Mouse (Mus musculus) testis, adult 2 months (tissue): ENCODE measurements at regions not wholly inside any gene's neighbourhood (a gene's known extent, or its start where the extent isn't known, plus 50 kb on each side); places are given as distances from the start of the nearest gene placed in this dataset.

ENCODE experiments used
- H3K27ac ChIP-seq: fragments of 200-500 bp; 2 replicates; pipeline ENCODE4 v1.5.1; 2012; ENCODE audit warnings: low read depth, low read length; ENCODE audit not compliant: control insufficient read depth, insufficient read depth
- H3K27me3 ChIP-seq: fragments of 200-500 bp; 2 replicates; pipeline ENCODE4 v1.6.1; 2012; ENCODE audit warnings: mild to moderate bottlenecking, low read length, moderate library complexity; ENCODE audit not compliant: control insufficient read depth, insufficient read depth
- H3K36me3 ChIP-seq: fragments of 200-500 bp; 2 replicates; pipeline ENCODE4 v1.6.1; 2012; ENCODE audit warnings: mild to moderate bottlenecking, low read length; ENCODE audit not compliant: control insufficient read depth, insufficient read depth
- H3K4me1 ChIP-seq: fragments of 200-500 bp; 2 replicates; pipeline ENCODE4 v1.6.1; 2012; ENCODE audit warnings: low read length; ENCODE audit not compliant: control insufficient read depth, insufficient read depth
- H3K4me3 ChIP-seq: fragments of 200-500 bp; 2 replicates; pipeline ENCODE4 v1.5.1; 2012; ENCODE audit warnings: low read depth, mild to moderate bottlenecking, low read length, moderate library complexity, mixed read lengths; ENCODE audit not compliant: control insufficient read depth
- CTCF ChIP-seq: fragments of 200-500 bp; IDR thresholded peaks from 2 replicates; pipeline ENCODE4 v1.5.1; 2012; ENCODE audit warnings: low read depth, mild to moderate bottlenecking, inconsistent platforms, low read length, moderate library complexity; ENCODE audit not compliant: control insufficient read depth, insufficient read depth, insufficient replicate concordance
- POLR2A ChIP-seq: fragments of 200-500 bp; IDR thresholded peaks from 2 replicates; pipeline ENCODE4 v1.6.1; 2012; ENCODE audit warnings: low read depth, mild to moderate bottlenecking, inconsistent platforms, low read length, moderate library complexity; ENCODE audit not compliant: control insufficient read depth

DNA sequence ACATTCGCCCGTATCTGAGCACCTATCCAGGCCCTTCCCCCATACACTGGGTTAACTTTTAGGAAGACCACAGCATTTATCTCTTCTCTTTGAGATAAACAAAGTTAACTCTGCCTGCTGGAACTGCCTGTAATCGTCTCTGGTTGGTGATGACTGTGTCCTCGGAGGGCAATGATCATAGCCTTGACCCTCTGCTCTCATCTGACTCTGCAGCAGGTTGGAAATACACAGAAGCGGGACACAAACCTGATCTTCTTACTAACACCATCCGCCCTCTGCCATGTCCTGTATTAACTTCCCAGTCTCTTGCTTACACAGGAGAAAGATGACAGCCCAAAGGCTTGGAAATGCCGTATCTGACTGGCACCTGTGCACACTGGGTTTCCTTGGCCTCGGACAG lies 603.7 kb downstream of the Gm826 start:
- H3K36me3 ChIP-seq = no peaks in the 10 kb centered on the region
- H3K4me1 ChIP-seq = no peaks in the 10 kb centered on the region
- H3K27ac ChIP-seq = no peak overlapping the region
- no peak overlapping the region for H3K4me3 ChIP-seq
- TF ChIP-seq CTCF (no peak), POLR2A (no peak)
- no peaks in the 10 kb centered on the region for H3K27me3 ChIP-seq

- Histone ChIP-seq H3K27ac (no peak overlapping the region), H3K4me1 (no peaks in the 10 kb centered on the region), H3K36me3 (no peaks in the 10 kb centered on the region), H3K4me3 (no peak overlapping the region), H3K27me3 (no peaks in the 10 kb centered on the region)
- no peak for TF ChIP-seq CTCF
- TF ChIP-seq POLR2A = no peak
Measured at GRCm38 (mm10) chr2:159731305-159731704, 602.7 kb downstream of the Gm826 start.

DNA sequence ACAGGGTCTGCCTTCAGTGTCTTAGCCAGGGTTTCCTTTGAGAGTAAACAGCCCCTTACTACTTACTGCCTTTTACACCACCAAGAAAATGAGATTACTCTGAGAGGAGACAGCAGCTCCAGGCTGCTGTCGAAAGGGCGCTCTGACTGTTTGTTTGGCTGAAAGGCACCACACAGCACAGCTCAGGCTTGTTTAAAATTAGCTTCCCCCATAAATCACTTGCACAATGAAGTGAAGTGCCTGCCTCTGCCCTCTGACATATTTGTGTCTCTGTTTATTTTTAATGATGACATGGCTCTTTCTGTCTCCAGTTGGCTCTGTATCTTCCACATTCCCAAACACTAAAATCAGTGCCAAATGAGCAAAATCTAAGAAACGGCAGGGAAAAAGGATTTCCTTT lies 601.5 kb downstream of the Gm826 start:
- TF ChIP-seq POLR2A = no peak
- TF ChIP-seq CTCF = no peak
- H3K36me3 ChIP-seq = no peaks in the 10 kb centered on the region
- no peaks in the 10 kb centered on the region for H3K27me3 ChIP-seq
- H3K27ac ChIP-seq = no peak overlapping the region
- no peak overlapping the region for H3K4me3 ChIP-seq
- H3K4me1 ChIP-seq = no peaks in the 10 kb centered on the region

- TF ChIP-seq POLR2A = no peak
- TF ChIP-seq CTCF = no peak
- H3K27ac ChIP-seq = no peak overlapping the region
- no peaks in the 10 kb centered on the region for H3K27me3 ChIP-seq
- H3K4me1 ChIP-seq = no peaks in the 10 kb centered on the region
- no peaks in the 10 kb centered on the region for H3K36me3 ChIP-seq
- no peak overlapping the region for H3K4me3 ChIP-seq
Measured at GRCm38 (mm10) chr2:159734576-159734975, 599.4 kb downstream of the Gm826 start.

- no peak for TF ChIP-seq POLR2A
- no peak for TF ChIP-seq CTCF
- Histone ChIP-seq H3K4me1 (no peaks in the 10 kb centered on the region; the same call in 1 of the 2 replicates), H3K27ac (no peak overlapping the region), H3K4me3 (no peak overlapping the region), H3K36me3 (no peaks in the 10 kb centered on the region), H3K27me3 (no peaks in the 10 kb centered on the region)
Measured at GRCm38 (mm10) chr2:159755541-159756011, 578.4 kb downstream of the Gm826 start.

DNA sequence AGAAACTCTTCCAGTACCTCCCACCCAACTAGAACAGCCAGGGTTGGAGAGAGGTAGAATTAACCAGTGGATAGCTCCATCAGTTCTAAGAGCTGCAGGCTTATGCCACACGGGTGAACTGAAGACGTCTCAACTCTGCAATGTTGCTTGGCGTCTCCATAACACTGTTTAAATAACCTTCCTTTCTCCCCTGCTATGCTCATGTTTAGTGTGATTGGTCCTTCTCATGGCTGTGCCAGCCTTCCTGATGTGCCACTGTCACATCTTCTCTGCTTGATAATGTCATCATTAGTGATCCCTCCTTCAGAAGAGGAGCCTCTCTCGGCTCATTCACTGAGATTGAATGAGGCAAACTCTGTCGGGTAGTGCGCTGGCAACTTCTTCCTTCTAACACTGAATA lies 573.2 kb downstream of the Gm826 start:
- H3K27ac ChIP-seq = no peak overlapping the region
- TF ChIP-seq POLR2A (no peak), CTCF (no peak)
- no peaks in the 10 kb centered on the region for H3K4me1 ChIP-seq
- H3K36me3 ChIP-seq = no peaks in the 10 kb centered on the region
- no peaks in the 10 kb centered on the region for H3K27me3 ChIP-seq
- no peak overlapping the region for H3K4me3 ChIP-seq

DNA sequence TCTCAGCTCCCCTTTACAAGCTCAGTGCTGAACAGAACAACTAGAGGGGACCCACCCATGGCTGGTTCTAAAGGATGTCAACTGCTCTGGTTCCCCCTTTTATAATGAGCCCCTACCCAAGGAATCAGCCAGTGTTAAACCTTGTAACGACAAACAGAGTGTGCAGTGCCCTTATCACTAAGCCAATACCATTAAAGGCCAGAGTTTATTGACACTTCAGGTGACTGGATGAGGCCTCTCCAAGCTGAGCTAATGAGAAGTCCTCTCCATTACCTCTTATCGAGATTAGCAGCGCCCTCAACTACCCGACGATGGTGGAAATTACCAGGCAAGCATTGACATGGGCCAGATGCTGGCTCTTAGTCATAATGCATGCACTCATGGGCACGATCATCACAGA lies 570.8 kb downstream of the Gm826 start:
- TF ChIP-seq POLR2A (no peak), CTCF (no peak)
- Histone ChIP-seq H3K27ac (no peak overlapping the region), H3K27me3 (no peaks in the 10 kb centered on the region), H3K4me3 (no peak overlapping the region), H3K4me1 (no peaks in the 10 kb centered on the region), H3K36me3 (no peaks in the 10 kb centered on the region)
